Mouse (Mus musculus): Measurements from ENCODE around the gene Elp5.
"Not testable (repeated sequence)": the region's sequence is repeated elsewhere in the genome, so short reads cannot be mapped to it uniquely, and the experiment has no call there.

Gene Elp5

DNA sequence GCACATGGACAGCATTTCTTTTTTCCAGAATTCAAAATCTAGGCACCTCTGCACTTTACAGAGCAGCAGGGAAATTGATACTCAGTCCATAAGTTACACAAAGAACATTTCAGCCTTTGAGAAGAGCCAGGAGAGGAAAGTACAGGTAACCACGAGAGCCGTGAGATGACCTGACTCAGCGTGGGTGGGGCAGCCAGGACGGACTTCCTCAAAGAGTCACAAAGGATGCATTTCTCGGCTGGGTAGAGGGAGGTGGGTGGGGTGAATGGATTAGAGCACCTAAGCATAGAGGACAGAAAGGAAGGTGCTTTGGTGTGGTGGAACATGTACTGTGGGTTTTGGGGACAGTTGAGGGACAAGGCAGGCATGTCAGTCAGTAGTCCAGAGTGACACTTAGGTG, 20.5 kb downstream of the Elp5 start:
- DNase-seq (ENCODE audit: low read depth, low spot score) = no peak

DNA sequence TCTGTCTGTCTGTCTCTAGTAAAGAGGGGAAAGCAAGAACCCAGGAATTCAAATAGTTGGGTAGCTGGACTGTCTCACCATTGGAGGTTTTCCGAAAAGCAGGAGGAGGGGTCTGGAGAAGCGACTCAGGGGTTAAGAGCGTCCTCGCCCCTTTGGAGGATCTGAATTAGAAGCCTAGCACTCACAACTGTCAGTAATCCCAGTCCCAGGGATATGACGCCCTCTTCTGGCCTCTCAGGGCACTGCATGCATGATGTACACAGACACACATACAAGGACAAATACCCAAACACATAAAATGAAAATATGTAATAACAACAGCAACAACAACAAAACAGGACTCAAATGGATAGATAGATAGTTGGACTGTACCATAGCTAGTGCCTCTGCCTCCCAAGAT, 21.7 kb downstream of the Elp5 start:
- DNase-seq (ENCODE audit: low read depth, low spot score) = no peak

DNA sequence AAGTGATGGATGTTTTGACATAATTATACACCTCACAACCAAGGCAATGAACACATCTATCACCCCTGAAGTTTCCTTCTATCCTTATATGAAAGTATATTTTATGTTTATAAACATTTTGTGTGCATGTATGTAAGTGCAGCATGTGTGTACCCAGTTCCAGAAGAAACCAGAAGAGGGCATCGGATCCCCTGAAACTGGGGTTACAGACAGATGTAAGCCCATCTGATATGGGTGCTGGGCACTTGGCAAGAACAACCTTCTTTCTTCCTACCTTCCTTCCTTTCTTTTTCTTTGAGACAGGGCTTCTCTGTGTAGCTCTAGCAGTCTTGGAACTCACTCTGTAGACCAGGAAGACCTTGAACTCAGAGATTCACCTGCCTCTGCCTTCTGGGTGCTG, 26.1 kb downstream of the Elp5 start:
- DNase-seq (ENCODE audit: low read depth, low spot score) = no peak

DNA sequence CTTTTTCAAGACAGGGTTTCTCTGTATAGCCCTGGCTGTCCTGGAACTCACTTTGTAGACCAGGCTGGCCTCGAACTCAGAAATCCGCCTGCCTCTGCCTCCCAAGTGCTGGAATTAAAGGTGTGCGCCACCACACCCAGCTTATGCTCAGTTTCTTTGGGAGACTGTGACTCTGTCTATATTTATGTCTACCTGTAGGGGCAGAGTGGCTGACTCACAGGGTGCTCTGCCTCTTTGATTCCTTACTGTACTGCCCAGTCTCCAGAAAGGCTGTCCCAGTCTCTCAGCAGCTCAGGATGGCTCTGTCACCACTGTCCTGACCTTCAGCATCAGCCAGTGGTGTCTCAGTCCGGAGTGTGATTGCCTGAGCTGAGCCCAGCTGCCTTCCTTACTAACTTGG, 26.7 kb downstream of the Elp5 start:
- not testable (repeated sequence) for DNase-seq (ENCODE audit: low read depth, low spot score)

DNA sequence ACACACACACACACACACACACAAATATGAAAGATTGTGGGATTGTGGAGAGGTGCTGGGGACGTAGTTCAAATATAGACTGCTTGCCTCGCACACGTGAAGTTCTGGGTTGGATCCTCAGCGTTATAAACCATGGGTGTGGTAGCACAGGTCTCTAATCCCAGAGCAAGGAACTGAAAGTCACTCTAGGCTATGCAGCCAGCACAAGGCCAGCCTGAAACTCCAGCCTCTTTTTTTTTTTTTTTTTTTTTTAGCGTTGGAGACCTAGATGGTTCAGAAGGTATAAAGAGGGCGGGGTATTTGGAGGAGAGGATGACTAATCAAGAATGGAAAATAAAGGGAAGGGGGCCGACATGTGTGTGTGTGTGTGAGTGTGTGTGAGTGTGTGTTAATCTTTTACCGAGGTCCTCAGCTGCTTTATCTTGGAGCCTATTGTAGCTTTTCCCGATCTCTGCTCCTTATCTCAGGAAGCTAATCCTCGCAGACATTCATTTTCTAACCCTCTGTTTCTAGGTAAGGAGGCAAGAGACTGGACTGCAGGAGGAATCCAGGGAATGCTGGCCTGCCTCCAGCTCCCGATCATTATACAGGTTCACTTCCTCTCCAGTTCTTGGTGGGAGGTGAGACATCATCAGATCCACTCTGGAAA, 28.9 kb downstream of the Elp5 start:
- no peak for DNase-seq (ENCODE audit: low read depth, low spot score)

DNA sequence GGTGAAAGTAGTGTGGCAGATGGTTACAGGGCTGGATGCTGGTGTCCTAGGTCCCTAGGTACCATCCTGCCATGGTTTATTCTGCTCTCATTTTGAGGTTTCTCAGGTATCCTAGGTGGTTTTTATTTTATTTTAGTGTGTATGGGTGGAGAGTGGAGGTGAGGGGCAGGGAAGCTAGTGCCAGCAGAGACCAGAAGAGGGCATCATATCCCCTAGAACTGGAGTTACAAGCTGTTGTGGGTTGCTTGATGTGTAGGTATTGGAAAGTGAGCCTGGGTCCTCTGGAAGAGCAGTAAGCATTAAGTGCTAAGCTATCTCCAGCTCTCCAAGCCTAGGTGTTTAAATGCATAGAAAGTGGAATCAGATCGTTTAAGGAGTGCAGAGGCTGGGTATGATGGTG, 30.0 kb downstream of the Elp5 start:
- no peak for DNase-seq (ENCODE audit: low read depth, low spot score)

DNA sequence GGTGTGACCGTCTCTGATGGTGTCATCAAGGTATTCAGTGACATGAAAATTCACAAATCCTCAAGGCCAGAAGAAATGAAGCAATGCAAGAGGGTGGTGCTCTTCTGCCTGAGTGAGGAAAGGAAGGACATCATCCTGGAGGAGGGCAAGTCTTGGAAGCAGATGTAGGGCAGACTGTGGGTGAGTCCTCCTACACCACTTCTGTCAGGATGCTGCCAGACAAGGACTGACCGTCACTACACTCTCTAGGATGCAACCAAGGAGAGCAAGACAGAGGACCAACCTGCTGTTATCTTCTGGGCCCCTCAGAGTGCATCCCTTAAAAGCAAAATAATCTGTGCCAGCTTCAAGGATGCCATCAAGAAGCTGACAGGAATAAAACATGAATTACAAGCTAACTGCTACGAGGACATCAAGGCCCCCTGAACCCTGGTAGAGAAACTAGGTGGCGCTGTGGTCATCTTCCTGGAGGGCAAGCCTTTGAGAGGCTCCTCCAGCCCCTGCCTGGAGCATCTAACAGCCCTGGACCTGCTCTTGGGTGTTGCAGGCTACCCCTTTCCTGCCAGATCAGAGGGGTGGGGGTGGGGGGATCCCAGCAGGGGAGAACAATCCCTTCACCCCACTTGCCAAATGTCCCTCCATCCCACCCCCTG, 31.4 kb downstream of the Elp5 start:
- no peak for DNase-seq (ENCODE audit: low read depth, low spot score)

DNA sequence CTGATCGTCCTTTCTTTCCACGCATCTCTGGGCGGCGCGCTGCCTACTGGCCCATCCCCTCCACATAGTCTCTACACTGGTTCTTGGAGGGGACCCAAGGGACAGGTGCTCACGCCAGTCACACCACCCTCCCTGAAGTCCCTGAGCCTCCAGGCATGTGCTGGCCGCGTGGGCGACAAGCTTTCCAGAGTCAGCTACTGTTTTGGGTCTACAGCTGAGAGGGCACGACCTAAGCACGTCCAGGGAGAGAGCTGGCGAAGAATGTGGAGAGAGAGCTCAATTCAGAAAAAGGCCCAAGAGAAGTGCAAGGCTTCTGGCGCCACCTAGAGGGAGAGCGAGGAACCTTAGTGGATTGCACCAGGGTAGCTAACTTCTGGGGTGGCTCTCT, 33.6 kb downstream of the Elp5 start:
- DNase-seq (ENCODE audit: low read depth, low spot score) = peak; percentile 83

DNA sequence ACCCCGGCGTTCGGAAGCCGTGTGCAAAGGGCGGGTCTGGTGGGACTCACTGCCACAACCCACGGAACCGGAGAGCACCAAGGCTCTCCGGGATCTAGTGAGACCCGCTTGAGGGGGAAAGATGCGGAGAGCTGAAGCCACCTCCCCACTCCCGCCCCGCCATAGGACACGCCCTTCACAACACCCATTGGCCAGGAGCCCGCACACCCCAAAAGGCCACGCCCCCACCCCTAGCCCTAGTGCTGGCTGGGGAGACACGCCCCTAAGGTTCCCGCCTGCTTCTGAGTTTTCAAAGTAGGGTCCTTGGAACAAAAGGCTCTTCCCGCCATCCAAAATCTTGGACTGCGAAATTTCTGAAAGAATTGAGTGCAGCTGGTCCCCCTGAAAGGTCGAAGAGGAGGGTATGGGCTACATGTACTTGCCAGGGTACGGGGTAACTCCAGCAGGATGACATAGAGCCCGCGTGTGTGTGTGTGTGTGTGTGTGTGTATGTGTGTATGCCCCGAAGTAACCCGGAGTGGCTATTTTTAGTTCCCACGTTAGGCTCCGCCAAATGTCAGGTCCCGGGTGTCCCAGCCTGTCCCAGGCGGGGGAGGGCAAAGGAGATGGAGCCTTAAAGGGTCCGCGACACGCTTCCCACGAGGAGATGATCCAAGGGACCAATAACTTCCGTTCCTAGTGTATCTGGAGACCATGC, 34.1 kb downstream of the Elp5 start, which contains the start of gene Slc2a4:
Gene Slc2a4 (minus strand): TSS at position 123 of the 697 bp plus-strand sequence.
- DNase-seq (ENCODE audit: low read depth, low spot score) = peak; percentile 93

DNA sequence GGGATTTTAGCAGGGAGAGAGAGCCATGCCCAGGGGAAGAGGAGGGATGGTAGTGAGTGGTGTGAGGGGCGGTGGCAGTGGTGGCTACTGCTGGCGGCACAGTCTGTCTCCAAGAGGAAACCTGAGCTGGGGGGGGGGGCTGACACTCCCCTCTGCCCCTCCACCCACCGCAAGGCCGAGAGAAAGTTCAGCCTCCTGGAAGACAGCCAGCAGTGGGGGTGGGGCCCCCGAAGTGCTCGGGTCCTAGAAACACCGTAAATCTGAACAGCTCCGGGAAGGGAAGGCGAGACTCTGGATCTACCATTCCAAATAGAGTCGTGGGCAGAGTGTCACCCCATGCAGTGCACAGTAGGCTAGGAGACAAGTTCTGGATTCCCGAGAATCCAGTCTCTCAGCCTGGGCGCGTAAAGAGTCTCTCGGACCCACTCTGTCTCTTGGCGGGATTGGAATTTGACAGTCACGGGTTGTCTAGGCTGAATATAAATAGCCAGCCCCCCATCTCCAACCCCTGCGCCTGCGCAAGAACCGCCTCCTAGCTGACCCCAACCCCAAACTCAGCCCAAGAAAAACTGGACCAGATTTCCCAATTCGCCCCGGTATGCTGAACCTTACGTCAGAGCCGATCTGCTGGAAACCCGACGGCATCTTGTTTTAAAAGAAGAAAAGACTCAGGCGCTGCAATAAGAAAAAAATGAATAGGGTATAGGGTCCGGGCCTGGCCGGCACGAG, 34.8 kb downstream of the Elp5 start:
- peak; percentile 46 for DNase-seq (ENCODE audit: low read depth, low spot score)

DNA sequence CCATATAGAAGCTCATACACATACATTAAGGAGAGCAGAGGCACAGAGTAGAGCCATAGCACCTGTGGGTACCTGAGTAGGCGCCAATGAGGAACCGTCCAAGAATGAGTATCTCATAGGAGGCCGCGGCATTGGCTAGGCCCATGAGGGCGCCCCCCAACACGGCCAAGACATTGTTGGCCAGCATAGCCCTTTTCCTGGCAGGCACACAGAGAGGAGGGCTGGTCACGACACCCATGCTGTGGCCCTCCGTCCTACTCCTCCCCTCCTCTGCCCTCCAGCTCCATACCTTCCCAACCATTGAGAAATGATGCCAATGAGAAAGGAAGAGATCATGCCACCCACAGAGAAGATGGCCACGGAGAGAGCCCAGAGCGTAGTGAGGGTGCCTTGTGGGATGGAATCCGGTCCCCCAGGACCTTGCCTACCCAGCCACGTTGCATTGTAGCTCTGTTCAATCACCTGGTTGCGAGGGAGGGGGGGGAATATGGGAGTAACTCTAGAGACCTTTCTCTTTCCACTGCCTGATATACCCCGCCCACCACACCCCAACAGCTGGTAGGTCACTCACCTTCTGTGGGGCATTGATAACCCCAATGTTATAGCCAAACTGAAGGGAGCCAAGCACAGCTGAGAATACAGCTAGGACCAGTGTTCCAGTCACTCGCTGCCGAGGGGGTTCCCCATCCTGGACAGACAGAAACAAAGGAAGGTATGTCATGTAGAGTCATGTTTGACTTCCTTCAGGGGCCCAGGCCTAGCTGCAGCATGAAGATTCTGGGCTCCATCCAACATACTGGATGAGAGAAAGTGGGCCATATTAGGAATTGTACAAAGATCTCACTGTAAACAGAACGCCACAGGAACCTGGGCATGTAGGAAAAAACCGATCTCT, 36.1 kb downstream of the Elp5 start:
- DNase-seq (ENCODE audit: low read depth, low spot score) = no peak

DNA sequence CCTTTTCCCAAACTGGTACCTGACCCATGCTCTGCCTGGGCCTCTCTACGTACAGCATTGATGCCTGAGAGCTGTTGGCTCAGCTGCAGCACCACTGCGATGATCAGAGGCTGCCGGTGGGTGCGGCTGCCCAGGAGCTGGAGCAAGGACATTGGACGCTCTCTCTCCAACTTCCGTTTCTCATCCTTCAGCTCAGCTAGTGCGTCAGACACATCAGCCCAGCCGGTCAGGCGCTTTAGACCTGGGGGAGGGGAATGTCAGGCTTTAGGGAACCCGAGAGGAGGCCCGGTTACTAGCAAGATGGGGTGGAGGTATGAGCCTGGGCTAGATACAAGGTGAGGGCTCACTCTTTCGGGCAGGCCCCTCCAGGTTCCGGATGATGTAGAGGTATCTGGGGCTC, 37.1 kb downstream of the Elp5 start:
- no peak for DNase-seq (ENCODE audit: low read depth, low spot score)

DNA sequence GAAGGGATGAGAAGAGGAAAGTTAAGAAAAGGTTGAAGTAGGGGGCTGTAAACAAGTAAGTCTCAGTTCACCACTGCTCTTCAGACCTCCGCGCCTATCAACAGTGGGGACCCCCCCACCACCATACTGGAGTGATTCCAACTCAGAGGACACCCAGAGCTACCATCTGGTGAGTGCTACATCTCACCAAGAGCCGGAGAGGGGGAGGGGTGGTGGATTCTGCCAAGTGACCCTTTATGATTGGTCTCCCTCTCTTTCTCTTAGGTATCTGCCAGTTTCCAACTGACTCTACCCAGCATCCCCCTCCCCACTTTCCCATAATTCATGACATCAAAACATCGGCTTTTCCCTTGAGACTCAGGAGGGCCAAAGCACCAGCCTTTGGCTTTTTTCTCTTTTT, 41.4 kb downstream of the Elp5 start:
- no peak for DNase-seq (ENCODE audit: low read depth, low spot score)

DNA sequence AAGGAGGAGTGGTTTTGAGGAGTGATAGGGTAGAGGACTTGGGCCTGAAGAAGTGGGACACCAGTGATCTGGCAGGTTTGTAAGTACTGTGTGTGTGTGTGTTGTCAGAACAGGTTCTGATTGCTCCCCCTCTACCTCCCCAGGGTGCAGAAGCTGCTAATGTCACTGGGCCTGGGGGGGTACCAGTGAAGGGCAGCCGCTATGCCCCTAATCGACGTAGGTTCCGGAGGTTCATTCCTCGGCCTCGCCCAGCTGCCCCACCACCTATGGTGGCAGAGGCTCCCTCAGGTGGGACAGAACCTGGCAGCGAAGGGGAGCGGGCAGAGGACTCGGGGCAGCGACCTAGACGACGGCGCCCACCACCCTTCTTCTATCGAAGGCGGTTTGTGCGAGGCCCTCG, 42.6 kb downstream of the Elp5 start:
- no peak for DNase-seq (ENCODE audit: low read depth, low spot score)

DNA sequence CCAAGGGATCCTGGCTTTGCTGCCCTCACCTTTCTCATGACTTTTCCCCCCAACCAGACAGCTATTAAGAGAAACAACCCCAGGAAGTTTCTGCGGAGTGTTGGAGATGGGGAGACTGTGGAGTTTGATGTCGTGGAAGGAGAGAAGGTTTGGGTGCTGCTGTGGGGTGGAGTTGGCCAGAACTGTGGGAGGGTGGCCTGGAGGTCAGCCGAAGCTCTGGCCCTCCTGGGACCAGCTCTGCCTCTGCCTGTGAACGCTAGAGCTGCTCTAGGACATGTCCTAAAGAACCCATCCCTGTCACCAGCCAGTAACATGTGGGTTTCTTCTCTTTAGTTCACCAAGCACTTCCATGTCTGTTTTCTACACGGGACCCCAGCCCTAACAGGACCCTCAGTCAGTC, 43.1 kb downstream of the Elp5 start:
- DNase-seq (ENCODE audit: low read depth, low spot score) = no peak

DNA sequence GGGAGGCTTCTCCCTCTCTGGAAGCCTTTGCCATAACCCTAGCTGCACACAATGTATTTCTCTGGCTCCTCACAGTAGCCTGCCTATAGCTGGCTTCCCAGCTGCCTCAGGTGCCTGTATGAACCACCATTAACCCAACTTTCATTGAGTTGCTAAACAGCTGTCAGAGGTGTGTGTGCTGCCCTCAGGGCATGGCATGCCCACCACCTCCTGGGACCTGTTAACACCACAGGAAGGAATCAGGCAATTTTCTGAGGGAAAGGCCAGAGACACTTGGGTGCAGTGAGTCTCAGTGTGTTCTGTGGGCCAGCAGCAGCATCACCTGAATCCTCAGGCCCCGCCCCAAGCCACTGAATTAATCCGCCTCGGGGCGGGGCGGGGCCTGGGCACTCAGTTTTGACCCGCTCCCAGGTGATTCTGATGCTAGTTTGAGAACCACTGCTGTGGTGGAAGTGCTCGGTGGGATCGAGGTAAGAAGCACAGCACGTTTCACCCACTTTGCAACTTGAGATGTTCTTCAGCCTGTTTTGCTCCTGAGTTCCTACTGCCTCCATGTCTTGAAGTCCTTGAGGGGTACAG, 43.8 kb downstream of the Elp5 start:
- DNase-seq (ENCODE audit: low read depth, low spot score) = no peak

DNA sequence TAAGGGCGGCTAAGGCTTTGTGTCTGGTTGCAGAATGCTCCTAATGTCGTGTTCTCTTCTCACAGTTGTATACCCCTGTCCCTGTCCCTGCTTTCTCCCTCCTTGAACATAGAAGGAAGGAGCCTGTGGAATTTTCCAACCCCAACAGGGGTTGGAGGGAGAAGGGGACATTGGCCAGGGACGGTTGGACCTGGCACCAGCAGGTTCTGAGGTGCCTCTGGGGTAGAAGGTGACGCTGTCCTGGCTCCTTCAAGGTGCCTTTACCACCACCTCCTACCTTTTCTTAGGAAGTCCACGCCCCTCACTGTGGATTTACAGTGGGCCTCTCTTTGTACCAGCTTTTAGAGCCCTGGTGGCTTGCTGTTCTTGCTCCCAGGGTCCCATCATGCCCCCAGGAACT, 44.5 kb downstream of the Elp5 start:
- no peak for DNase-seq (ENCODE audit: low read depth, low spot score)

DNA sequence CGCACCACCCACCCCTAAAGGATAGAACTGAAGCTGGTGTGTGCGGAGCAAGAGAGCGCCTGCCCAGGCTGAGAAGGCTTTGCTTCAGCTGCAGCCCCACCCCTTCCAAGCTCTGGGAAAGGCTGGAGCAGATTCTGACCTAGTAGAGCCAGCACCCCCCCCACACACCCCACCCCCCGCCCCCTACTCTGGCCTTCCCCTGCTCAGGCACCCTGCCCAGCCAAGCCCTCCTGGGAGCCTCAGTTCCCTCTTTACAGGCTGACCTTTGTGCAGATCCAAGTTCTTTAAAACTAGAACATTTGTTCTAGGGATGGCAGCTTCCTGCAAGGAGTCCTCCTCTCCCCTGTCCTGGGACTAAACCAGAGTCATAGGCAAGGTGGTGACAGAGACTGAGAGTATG, 44.9 kb downstream of the Elp5 start:
- DNase-seq (ENCODE audit: low read depth, low spot score) = no peak

DNA sequence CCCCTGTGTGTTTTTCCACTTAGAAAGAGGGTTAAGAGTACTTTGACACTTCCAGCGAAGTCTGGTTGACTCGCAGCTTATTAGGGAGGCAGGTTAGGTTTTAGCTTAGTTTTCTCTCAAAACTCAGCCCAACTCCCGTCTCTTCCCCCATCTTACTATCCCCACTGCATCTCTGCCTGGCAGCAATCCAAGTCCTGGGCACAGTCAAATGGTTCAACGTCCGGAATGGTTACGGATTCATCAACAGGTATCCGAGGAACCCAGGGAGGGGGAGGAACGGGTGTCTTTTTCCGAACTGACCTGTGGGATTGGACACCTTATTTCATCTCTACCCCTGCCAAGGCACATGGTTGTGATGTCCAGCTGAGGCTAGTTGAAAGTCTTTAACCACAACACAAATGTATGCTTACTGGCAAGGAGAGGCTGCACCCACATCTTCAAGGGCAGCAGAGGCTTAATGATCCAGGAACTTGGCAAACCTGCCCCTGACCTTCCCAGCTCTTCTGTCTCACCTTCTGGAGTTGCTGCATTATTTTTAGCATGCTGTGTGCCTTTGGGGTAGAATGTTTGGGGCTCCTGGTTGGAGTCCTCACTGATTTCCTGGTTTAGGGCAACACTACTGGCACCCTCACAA, 45.5 kb downstream of the Elp5 start:
- no peak for DNase-seq (ENCODE audit: low read depth, low spot score)

DNA sequence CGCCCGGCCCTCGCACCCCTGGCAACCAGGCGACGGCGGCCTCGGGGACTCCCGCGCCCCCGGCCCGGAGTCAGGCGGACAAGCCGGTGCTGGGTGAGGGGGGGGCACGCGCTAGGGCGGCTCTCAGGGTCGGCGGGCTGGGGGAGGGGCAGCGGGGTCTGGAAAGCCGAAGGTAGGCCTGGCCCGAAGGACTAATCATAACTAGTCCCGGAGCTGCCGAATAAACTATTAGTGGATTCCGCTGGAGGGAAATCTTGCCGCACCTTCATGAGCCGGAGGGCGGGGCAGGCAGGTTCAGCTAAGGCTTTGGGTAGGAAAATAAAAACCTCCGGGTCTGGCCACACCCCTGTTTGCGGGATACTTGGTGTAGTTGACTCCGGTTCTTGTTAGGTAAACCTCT, 46.2 kb downstream of the Elp5 start:
- DNase-seq (ENCODE audit: low read depth, low spot score) = no peak
